Mouse (Mus musculus): Measurements from ENCODE around the gene Lta.

Gene Lta

DNA sequence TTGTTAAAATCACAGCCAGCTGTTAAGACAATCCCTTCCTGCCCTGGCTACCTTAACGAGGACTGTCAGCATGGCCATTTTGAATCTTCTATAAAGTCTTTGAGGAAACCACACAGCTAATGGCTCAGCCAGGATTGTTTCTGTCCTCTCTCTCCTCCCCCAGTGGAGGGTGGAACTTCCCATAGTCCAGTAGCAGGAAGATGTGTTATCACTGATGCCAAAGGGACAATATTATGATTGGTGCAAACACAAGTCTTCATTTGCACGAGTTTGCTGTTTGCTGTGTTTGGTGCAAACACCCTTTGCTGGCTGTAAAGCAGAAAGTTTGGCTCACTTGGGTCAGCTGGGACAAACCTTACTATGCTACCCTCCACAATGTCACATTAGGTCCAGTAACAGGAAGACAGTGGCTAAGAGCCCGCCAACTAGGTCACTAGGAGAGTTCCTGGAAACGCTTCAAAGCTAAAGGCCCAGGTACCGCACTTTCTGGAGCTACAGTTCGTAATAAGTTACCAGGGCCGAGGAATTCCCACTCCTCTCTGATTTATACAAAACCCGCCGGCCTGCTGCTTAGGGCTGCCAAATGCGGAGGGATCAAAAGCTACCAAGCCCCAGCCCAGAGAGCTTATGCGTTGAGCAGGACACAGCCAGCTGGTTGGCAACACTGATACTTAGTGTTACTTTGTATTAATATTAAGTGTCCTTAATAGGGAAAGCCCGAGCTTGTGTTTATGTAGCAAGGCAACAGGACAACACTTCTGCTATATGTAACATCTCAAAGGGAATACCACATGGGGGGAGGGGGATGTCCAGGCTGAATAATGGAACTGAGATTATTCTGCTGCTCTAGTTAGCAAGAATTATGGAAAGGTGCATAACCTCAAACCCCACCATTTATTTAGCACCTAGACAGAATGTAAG, 35.5 kb upstream of the Lta start:
- in situ Hi-C loops (cut with MboI, MseI) = no loop called here

DNA sequence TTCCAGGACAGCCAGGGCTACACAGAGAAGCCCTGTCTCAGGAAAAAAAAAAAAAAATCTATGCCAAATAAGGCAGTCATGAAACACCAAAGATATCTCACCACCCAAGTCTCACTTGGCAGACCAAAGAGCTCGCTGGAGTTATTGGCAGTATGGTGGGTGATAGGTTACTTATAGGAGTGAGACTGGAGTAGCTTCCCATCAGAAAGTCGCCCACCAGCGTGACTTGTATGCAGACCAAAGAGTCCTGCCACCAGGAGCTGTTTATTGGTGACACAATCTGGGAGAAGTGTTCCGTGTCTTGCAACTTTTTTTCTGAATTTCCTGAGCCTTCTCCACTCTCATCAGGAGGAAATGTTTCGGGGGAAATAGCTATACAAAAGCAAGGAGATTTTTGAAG, 34.5 kb upstream of the Lta start:
- in situ Hi-C loops (cut with MboI, MseI) = no loop called here

DNA sequence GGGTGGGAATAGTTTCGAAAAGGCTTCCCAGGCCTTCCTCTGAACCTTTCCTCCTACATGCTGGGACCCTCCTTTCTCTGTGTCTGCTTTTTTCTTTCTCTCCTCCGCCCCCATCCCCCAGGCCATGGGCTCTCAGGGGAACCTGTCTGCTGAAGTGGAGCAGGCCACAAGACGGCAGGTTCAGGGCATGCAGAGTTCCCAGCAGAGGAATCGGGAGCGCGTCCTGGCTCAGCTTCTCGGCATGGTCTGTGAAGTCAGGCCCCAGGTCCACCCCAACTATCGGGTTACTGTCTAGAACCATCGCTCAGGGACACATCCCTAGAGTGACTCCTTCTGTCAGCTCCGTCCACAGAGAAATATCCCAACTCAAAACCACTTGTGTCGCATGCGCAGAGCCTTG, 32.4 kb upstream of the Lta start:
- in situ Hi-C loops (cut with MboI, MseI) = no loop called here

DNA sequence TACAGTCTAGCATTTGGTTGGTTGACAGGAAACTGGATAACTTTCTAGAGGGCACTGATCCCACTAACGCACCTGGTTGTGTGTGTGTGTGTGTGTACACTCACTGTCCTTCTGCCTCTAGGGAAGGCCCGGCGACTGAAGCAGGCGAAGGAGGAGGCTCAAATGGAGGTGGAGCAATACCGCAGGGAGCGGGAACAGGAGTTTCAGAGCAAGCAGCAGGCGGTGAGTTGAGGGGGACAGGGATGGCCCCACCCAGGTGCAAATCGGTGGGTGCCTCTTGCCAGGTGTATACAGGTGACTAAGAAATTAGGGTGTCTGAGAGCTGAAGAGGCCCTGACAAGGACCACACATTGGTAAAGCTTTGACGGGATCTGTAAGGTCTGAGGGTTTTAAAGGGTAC, 31.8 kb upstream of the Lta start:
- in situ Hi-C loops (cut with MboI, MseI) = no loop called here

DNA sequence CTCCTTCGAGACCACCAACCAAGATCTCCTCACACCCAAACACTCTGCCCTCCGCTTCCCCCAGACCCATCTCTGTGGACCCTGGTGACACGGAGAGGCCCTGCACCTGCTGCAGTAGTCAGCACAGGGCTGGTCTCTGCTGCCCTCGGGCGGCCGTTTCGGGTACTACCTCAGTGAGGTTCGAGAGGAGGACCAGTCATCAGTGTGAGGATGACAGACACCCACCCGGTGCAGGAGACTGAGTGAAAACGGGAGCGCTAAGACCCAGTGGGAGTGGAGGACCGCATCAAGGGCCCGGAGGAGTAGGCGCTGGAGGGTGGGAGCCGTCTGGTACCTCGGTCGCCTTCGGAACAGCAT, 31.2 kb upstream of the Lta start:
- in situ Hi-C loops (cut with MboI, MseI) = no loop called here

DNA sequence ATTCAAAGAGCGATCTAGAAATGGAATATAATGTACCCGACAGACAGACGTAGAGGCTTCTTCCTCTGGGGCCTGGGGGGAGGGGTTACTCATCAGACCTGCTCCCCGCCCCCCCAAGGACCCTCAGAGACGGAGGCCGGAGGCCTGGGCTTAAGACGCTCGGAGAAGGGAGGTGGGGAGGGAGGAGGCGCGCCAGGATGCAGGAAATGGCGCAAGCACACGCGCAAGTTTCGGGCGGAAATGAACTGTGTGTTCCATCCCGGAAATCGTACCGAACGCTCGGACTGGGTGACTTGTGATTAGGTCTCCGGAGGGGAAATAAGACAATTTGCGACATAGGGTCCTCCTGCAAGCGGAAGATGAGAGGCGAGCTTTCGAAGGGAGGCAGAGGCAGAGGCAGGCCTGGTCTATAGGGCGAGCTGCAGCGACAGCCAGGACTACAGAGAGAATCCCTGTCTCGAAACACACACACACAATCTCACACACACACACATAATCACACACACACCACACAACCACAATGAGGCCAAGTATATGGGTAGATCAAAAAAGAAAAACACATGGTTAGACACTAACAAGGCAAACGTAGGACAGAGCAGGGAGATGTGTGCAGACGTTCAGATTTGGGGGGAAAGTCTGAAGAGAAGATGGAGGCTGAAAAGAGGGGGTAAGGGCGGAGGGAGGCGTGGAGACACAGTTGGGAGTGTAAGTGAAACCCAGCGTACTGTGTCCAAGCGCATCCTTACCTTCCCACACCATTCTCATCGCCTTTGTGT, 30.7 kb upstream of the Lta start, which contains the start of gene Nfkbil1:
Nfkbil1 (minus strand) TSS at position 179 of the 776 bp plus-strand sequence.
- in situ Hi-C loops (cut with MboI, MseI) = no loop called here

DNA sequence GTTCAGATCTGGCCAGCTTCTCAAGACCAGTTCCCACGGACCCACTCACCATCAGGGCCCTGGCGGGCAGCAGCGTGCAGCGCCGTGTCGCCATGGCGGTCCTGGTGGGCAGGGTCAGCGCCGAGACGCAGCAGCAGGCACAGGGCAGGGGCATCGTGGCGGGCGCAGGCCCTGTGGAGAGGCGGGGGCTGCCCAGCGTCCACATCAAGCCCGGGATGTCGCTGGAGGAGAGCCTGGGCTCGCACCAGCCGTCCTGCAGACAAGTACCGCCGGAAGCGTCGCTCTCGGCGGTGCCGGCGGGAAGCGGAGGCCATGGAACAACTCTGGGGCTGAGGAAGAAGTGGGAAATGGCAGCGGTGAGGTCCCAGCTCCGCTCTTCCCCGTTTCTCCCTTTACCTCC, 29.8 kb upstream of the Lta start:
- in situ Hi-C loops (cut with MboI, MseI) = loop anchor here (5.0 kb wide), 2 partner anchors 38 to 63 kb away; no protein-coding TSS in a partner anchor

DNA sequence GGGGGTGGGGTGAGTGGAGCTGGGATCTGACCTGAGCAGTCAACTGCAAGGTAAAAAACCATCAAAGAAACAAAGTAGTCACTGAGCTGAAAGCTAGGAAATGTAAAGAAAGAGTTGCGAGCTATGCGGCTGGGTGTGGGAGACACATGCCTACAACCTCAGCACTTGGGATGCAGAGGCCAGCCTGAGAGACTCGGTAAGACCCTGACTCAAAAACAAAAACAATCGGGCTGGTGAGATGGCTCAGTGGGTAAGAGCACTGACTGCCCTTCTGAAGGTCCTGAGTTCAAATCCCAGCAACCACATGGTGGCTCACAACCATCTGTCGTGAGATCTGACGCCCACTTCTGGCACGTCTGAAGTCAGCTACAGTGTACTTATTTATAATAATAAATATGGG, 28.9 kb upstream of the Lta start:
- in situ Hi-C loops (cut with MboI, MseI) = loop anchor here (5.0 kb wide), 2 partner anchors 37 to 62 kb away; no protein-coding TSS in a partner anchor

DNA sequence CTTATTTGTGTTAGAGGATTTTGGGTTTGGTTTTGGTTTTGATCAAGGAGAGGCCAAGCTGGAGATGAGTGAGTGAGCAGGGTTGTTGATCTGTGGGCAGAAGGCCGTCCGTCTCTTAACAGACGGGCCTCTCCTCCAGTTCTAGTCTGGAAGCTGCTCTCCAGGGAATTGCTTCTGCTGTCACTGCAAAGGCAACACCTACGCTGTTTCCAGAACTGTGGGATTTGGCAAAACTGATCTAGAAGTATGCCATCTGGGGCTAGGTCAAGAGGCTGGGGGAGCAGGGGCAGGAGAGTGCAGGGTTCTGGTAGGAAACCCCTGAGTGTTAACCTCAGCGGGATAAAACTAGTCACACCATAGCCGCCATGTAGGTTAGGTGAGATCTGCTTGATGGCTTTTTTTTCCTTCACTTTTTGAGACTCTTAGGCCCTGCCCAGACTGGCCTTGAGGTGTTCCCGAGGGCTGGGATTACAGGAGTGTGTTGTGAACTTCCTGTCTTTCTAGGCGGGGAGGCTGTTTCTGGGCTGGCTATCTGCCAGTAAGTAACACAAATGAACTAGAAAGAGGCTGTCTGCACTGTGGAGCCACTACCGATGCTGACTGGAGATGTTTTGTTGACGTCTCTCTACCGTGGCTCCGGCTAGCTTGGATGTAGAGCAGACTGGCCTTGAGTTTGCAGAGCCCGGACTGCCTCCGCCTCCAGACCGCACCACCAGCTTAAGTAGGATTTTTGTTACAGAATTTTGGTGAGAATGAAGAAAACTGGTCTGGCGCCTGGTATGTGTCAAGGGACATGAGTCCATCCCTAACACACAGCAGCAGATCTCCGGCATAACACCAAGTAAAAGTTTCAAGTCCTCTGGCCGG, 28.2 kb upstream of the Lta start, which contains the start of gene Atp6v1g2:
Atp6v1g2 (plus strand) TSS at position 547 of the 867 bp plus-strand sequence.
- in situ Hi-C loops (cut with MboI, MseI) = loop anchor here (5.0 kb wide), 2 partner anchors 36 to 61 kb away; no protein-coding TSS in a partner anchor

DNA sequence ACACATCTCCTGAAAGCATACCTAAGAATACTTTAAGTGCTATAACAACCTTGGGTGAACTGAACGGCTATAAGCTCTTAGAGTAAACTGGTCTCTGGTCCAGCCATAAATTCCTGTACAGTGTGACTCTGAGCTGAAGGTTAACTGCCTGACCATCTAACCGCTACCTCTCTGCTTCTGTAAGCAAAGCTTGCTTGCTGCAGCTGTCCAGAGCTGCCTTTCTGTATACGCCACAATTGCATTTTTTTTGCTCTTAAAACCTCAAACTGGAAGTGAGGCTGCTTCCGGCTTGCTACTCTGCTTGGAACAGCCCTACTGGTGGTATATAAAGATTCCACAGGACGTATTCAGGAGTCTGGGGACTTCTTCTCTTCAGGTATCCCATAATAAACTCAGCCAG, 27.5 kb upstream of the Lta start:
- in situ Hi-C loops (cut with MboI, MseI) = loop anchor here (5.0 kb wide), 2 partner anchors 35 to 60 kb away; no protein-coding TSS in a partner anchor

DNA sequence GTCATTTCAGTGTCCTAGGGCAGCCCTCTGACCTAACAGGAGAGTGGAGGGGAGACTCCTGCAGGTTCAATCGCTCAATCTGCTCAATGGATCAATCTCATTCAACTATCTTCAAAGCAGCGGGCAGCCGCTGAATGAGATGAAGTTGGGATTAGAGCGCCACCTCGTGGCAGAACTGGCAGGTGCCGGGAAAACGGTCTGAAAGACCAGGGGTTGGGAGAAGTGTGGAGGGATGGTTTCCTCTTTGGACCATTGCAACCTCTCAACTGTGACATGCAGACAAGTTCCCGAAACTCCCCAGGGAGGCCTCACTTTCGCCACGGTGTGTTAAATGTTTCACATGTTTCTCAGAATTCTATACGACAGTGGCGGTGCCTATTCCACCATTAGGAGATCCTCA, 26.9 kb upstream of the Lta start:
- in situ Hi-C loops (cut with MboI, MseI) = loop anchor here (5.0 kb wide), 2 partner anchors 35 to 60 kb away; no protein-coding TSS in a partner anchor

DNA sequence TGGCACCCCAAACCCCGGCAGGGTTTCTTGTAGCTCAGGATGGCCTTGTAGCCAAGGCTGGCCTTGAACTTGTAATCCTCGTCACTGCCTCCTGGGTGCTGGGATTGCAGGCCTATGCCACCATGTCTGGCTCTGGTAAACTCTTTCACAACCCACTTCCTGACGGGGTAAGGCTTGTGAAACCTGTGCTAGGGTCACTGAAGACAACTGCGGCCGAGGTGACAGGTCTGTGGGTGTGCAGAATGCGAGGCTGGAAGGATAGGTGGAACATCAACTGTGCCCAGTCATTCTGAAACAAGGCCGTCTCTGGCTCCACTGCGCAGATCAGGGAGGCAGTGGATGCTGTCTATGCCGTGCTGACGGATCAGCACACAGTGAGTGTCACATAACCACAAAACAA, 25.9 kb upstream of the Lta start:
- in situ Hi-C loops (cut with MboI, MseI) = loop anchor here (5.0 kb wide), 2 partner anchors 34 to 59 kb away; no protein-coding TSS in a partner anchor

DNA sequence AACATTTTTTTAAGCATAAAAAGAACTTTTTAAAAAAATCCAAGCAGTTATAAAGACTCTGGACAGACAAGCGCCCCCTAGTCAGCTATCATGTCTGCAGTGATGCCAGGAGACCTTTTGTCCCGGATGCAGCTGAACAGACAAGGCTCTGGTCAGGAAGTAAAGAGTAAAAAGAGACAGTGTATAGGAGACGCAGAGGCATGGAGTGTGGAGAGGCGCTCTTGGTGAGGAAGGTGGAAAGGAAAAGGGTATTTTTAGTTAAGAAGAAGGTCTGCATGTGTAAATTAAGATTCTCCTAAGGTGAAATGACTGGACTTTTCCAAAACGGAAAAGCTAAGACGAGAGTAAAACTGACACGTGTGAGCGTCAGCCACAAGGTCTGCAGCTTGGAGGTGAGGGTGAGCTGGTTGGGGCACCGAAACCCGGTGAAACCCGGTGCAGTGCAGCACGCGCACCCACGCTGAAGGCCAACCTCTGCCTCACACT, 21.5 kb upstream of the Lta start:
- in situ Hi-C loops (cut with MboI, MseI) = no loop called here

DNA sequence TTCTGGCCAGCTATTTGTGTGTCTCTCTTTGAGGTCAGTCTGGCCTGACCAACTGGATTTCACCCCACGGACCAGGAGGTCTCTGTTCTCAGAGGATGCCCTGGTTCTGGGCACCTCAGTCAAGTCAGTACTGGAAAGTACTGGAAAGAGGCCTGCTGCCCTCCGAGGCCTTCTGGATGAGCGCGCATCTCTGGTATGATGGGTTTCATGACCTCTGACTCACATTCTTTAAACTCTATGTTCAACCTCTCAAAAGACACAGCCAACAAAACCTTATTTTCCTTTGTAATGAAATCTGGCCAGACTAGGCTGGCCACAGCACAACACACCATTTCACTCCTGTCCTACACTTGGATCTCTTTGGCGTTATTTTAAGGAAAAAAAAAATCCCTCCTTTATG, 20.3 kb upstream of the Lta start:
- in situ Hi-C loops (cut with MboI, MseI) = no loop called here

DNA sequence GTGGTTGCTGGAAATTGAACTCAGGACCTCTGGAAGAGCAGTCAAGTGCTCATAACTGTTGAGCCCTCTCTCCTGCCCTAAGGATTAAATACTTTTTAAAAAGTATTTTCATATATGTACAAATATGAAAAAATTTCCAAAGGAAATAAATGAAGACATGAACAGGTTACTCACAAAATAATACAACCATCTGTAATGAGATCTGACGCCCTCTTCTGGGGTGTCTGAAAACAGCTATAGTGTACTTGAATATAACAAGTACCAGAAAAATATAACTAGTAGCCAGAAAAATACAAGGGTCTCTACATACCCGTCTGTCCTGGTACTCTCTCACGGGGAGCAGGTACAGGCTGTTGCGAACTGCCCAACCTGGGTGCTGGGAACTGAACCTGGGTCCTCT, 19.5 kb upstream of the Lta start:
- in situ Hi-C loops (cut with MboI, MseI) = loop anchor here (25.0 kb wide), 1 partner anchor 788 kb away; the partner anchor contains the start of gene H2-T24

DNA sequence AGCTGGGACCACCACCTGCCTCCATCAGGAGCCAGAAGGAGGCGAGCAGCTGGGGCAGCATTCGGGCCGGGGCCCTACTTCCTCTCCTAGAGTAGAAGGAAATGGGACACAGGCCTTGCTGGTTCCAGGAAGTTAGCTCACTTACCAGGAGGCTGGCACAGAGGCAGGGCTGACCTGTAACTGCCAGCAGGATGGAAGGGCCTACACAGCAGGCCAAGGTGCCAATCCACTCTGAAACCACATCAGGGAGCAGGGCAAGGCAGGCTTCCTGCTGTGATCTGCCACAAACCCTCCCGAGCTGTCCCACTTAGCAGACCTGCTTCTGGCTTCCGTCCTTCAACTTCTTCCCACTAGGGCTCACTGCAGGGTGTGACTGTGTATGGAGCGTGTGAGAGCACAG, 17.1 kb upstream of the Lta start:
- in situ Hi-C loops (cut with MboI, MseI) = loop anchor here (25.0 kb wide), 1 partner anchor 790 kb away; the partner anchor contains the start of gene H2-T24

DNA sequence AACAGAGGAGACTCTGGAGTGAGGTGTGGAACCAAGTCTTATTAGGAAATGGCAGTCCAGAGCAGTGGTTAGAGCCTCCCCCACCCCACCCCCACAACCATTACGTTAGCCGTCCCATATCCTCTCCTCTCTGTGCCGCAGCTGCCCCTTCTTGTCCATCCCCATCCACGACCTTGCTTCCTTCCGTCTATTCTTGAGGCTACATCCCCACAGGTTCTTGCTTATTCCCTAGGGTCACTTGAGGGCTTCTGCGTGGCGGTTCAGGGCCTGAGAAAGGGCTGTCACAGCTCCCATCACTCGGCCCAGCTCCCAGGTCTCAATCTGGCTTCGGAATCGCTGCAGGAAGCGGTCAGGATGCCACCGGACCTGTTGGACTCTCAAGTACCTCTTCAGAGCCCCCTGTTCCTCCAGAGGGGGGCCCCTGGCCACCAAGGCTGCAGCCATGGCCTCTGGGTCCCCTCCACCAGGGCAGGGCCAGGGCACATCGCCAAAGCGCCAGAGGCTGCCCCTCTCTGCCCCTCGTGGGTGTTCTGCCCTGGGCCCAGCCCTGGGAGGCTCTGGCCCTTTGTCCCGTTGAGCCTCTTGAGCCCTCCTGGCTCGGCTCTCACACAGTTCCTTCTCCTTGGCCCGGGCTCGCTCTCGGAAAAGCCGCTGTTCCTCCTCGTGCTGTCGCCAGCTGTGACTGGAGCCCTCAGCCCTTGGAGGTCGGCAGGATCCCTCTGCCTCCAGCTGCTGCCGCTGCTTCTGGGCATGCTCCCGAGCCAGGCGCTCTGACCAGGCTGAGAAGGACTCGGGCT, 15.2 kb upstream of the Lta start, which contains the start of gene Gm16181:
Gm16181 (plus strand) TSS at position 679 of the 797 bp plus-strand sequence.
- in situ Hi-C loops (cut with MboI, MseI) = loop anchor here (25.0 kb wide), 1 partner anchor 792 kb away; the partner anchor contains the start of gene H2-T24

DNA sequence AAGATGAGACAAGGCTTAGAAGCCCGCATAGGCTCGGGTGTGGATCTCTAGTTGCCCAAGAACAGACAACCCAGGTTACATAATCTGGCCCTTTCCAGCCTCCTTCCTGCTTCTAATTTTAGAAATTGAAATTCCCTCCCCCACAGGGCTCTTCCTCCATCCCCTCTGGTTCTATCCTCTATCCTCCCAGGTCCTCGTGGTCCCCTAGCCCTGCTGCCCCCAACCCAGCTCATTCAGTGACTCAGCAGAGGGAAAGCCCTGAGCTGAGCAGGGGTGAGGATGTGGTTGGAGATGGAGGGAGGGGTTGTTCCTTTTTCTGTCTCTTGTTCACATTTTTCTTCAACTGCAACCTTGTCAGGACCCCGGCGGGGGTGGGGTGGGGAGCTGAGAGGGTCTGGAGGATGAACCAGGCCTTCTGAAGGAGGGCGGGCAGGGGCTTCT, 14.5 kb upstream of the Lta start:
- in situ Hi-C loops (cut with MboI, MseI) = loop anchor here (10.0 to 25.0 kb wide), 2 partner anchors 793 to 1465 kb away; partner anchors contain the start of gene H2-T24

DNA sequence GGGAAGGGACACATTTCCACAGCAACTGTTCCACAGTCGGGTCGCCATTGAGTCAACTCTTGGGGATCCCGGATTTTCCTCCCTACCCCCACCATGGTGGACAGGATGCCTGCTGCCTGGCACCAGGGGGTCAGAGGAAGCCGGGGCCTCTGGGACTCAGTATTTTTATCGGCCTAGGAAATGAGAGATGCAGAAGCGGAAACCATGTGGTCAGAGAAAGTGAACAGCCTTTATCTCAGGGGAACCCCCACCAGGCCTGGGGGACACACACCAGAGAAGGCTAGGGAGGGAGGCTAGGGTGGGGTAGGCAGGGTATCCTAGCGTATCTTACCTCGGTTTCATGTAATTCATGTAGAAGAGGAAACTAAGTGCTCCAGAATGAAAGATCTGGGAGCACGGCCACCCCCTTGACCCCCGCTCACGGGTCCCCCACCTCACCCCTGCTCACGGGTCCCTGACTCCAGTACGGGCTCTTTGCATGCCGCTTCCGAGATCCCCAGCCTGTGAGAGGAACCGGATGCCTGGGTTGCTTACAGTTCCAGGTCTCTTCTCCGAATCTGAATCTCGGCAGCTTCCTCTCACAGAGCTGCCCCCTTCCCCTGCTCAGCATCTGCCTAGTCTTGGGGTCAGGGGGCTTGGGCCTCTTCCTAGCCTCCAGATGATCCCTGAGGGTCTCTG, 13.5 kb upstream of the Lta start:
- in situ Hi-C loops (cut with MboI, MseI) = loop anchor here (10.0 to 25.0 kb wide), 2 partner anchors 794 to 1464 kb away; partner anchors contain the start of gene H2-T24
